Mouse (Mus musculus) heart, adult 2 months (tissue): ENCODE results near the gene Tmem8. TPM values are rescaled to one million over a fixed set of nuclear protein-coding genes. Genes with fewer than 3 reads are reported as not detected.
"Not testable (repeated sequence)": the region's sequence is repeated elsewhere in the genome, so short reads cannot be mapped to it uniquely, and the experiment has no call there.

Experiments used
- DNase-seq, 2 experiments: peaks; one replicate each; pipeline ENCODE4 v3.0.0; 2021
- H3K27ac ChIP-seq: fragments of 200-600 bp; 2 replicates; pipeline ENCODE4 v1.8.1; 2022
- H3K27me3 ChIP-seq: fragments of 200-500 bp; 2 replicates; pipeline ENCODE4 v1.6.1; 2012; ENCODE audit warnings: mild to moderate bottlenecking, low read length, inconsistent platforms, mixed read lengths; ENCODE audit not compliant: control insufficient read depth, insufficient read depth
- H3K36me3 ChIP-seq: fragments of 200-500 bp; 2 replicates; pipeline ENCODE4 v1.6.1; 2012; ENCODE audit warnings: low read length, inconsistent platforms; ENCODE audit not compliant: control insufficient read depth, insufficient read depth
- H3K4me1 ChIP-seq: fragments of 200-500 bp; 2 replicates; pipeline ENCODE4 v1.6.1; 2011; ENCODE audit warnings: low read length; ENCODE audit not compliant: control insufficient read depth, insufficient read depth
- H3K4me3 ChIP-seq: fragments of 200-600 bp; 2 replicates; pipeline ENCODE4 v1.8.1; 2022
- H3K79me2 ChIP-seq: fragments of 200-500 bp; replicated peaks from 2 replicates; pipeline ENCODE4 v1.6.1; 2012; ENCODE audit warnings: mild to moderate bottlenecking, inconsistent platforms, low read length, moderate library complexity, mixed read lengths; ENCODE audit not compliant: control insufficient read depth, insufficient read depth
- H3K9ac ChIP-seq: fragments of 200-500 bp; 2 replicates; pipeline ENCODE4 v1.6.1; 2012; ENCODE audit warnings: low read depth, mild to moderate bottlenecking, control low read depth, inconsistent platforms, low read length, mixed read lengths
- CTCF ChIP-seq: fragments of 200-600 bp; IDR thresholded peaks from 2 replicates; pipeline ENCODE4 v1.8.1; 2022; ENCODE audit warnings: antibody characterized with exemption, mild to moderate bottlenecking, moderate library complexity
- EP300 ChIP-seq: fragments of 200-500 bp; IDR thresholded peaks from 2 replicates; pipeline ENCODE4 v1.6.1; 2011; ENCODE audit warnings: low read depth, low read length, control low read depth; ENCODE audit not compliant: insufficient read depth
- POLR2A ChIP-seq: fragments of 200-500 bp; IDR thresholded peaks from 2 replicates; pipeline ENCODE4 v1.6.1; 2011; ENCODE audit warnings: mild to moderate bottlenecking, low read depth, low read length, control low read depth; ENCODE audit not compliant: insufficient read depth
- WGBS: fragments of 180-500 bp; shearing (Covaris S2); methylation state at CpG from one replicate; pipeline ENCODE4 v1.1.7; 2018; 5-methylcytosine and 5-hydroxymethylcytosine counted together
- intact Hi-C: fragments of 180-260 bp; cut with DNase I; formaldehyde crosslinking; loops from one replicate; pipeline ENCODE4 v1.15.1; 2025
- polyA plus RNA-seq: library from polyadenylated mRNA; depleted of rRNA; stranded (reverse); fragments of >200 nt; gene quantifications from 2 replicates; pipeline ENCODE4 v1.2.3, GENCODE M21; 2012
- total RNA-seq, 2 experiments: library from RNA; stranded (reverse); gene quantifications; 2 replicates each; pipeline ENCODE4 v1.2.3; 2021

Tmem8 gene
- total and polyA plus RNA-seq, 3 experiments = 3.8 to 11.6 (median 5.3) TPM

DNA sequence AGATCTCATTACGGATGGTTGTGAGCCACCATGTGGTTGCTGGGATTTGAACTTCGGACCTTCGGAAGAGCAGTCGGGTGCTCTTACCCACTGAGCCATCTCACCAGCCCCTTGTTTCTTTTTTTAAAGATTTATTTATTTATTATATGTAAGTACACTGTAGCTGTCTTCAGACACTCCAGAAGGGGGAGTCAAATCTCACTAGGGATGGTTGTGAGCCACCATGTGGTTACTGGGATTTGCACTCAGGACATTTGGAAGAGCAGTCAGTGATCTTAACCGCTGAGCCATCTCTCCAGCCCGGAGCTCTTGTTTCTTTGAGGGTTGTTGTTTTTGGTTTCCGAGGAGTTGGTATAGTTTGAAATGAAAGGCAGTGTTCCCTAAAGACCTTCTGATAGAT, 1.4 kb downstream of the Tmem8 start:
- TF ChIP-seq CTCF = peak; percentile 32
- H3K36me3 ChIP-seq, H3K9ac ChIP-seq, H3K27ac ChIP-seq, H3K79me2 ChIP-seq, H3K4me3 ChIP-seq, H3K4me1 ChIP-seq, intact Hi-C loops, H3K27me3 ChIP-seq, DNase-seq: not testable (repeated sequence)
- 65% methylated on average over 7 of the region's 7 CpGs for WGBS

DNA sequence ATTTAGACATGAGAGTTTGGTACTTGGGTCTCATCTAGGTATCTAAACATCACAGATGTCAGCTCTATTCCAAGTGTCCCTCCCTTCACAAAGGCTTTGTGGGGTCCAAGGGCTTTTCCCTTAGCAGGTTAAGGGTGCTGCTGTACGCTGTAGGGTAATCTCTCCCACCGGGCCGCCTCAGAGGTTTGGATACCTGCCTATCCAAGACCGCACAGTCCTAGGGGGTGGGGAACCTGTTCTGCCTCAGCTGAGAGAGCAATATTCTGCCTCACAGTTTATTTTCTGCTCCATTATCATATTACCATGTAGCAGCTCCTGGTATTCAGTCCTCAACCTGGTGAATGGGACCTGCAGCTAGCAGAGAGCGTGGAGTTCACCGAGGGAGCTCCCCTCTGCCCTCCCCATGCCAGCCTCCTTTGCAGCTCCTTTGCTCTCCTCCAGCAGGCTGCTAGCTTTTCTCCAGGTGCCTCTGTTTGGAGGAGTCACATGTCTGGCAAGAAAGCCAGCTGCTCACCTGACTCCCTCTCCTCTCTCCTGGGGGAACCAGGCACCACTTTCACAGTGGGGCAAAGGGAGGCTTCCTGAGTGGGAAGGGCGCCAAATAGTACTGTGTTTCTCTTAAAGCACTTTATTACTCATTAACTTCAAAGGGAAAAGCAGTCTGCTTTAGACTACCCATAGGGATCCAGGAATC, 2.3 kb downstream of the Tmem8 start:
- H3K9ac ChIP-seq = no peak overlapping the region
- H3K79me2 ChIP-seq = no peaks in the 10 kb centered on the region
- no peaks in the 10 kb centered on the region for H3K36me3 ChIP-seq
- H3K27me3 ChIP-seq = peaks cover 4% of the 10 kb centered on the region; the same call in 1 of the 2 replicates
- H3K27ac ChIP-seq = no peak overlapping the region
- WGBS = 75% methylated on average over 7 of the region's 7 CpGs
- TF ChIP-seq EP300 = no peak
- TF ChIP-seq CTCF = no peak
- TF ChIP-seq POLR2A = no peak
- H3K4me3 ChIP-seq = no peak overlapping the region
- H3K4me1 ChIP-seq = 0 out of 2 replicates have a peak, but pooled peaks cover 1% of the 10 kb centered on the region
- DNase-seq = no peak
- intact Hi-C loops = no loop called here

DNA sequence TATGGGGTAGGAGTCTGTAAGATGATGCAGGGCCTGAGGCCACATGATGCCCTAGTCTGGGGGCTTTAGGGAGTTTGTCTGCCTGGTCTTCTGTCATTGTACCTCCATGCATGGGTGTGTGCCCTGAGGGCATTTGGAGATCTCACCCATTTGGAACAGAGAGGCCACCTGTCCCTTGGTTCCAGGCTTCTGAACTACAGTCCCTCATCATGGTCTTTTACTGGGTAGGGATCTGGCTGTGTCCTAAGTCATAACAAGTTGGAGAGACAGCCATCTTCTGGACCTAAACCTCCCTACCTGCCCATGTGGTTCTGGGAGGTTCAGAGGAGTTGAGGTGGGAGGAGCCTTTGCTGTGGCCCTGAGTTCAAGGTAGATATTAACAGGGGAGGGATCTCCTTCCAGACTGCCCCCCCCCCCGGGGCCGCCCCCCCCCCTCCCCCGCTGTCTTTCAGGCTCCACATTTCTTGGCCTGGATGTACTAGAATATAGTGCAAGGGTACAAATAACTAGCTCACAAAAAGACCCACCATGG, 2.9 kb downstream of the Tmem8 start:
- Histone ChIP-seq H3K9ac (no peak overlapping the region), H3K4me3 (no peak overlapping the region), H3K27ac (no peak overlapping the region), H3K36me3 (no peaks in the 10 kb centered on the region), H3K79me2 (no peaks in the 10 kb centered on the region), H3K27me3 (peaks cover 4% of the 10 kb centered on the region; the same call in 1 of the 2 replicates), H3K4me1 (0 out of 2 replicates have a peak, but pooled peaks cover 1% of the 10 kb centered on the region)
- 79% methylated on average over 2 of the region's 3 CpGs for WGBS
- no peak for TF ChIP-seq CTCF
- TF ChIP-seq EP300 = no peak
- no peak for TF ChIP-seq POLR2A
- intact Hi-C loops = no loop called here
- no peak for DNase-seq

DNA sequence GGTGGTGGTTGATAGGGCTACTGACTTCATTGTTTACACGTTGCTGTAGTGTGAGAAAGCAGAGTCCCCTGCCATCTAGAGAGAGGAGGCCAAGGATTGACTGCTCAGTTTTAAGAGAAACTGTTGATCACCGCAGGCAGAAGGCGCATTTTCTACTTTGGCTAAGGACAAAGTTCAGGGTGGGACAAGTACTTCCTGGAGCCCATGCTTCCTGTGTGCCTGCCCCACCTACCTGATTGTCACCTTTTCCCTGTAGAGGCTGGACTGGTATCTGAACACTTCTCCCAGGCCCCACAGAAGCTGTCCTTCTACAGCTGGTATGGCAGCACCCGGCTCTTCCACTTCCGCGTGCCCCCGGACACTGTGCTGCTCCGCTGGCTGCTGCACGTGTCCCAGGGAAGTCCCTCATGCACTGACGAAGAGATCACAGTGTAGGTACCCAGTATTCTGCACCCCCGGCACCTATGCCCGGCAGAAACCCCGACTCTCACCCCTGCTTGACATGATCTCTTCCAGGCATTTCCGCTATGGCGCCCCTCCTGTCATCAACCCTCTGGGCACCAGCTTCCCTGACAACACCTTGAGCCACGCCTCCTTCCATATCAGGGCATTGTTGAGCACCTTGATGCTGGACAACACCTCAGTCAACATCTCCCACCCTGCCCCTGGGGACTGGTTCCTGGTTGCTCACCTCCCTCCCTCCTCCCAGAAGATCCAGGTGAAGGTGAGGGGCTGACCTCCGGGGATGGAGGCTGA, 3.6 kb downstream of the Tmem8 start:
- DNase-seq = no peak
- no peaks in the 10 kb centered on the region for H3K79me2 ChIP-seq
- H3K36me3 ChIP-seq = no peaks in the 10 kb centered on the region
- intact Hi-C loops = no loop called here
- H3K9ac ChIP-seq = no peak overlapping the region
- no peak for TF ChIP-seq POLR2A
- TF ChIP-seq EP300 = no peak
- no peak for TF ChIP-seq CTCF
- H3K4me1 ChIP-seq = 0 out of 2 replicates have a peak, but pooled peaks cover 1% of the 10 kb centered on the region
- no peak overlapping the region for H3K27ac ChIP-seq
- no peak overlapping the region for H3K4me3 ChIP-seq
- peaks cover 1% of the 10 kb centered on the region; the same call in 1 of the 2 replicates for H3K27me3 ChIP-seq
- WGBS = 79% methylated on average over 17 of the region's 17 CpGs

DNA sequence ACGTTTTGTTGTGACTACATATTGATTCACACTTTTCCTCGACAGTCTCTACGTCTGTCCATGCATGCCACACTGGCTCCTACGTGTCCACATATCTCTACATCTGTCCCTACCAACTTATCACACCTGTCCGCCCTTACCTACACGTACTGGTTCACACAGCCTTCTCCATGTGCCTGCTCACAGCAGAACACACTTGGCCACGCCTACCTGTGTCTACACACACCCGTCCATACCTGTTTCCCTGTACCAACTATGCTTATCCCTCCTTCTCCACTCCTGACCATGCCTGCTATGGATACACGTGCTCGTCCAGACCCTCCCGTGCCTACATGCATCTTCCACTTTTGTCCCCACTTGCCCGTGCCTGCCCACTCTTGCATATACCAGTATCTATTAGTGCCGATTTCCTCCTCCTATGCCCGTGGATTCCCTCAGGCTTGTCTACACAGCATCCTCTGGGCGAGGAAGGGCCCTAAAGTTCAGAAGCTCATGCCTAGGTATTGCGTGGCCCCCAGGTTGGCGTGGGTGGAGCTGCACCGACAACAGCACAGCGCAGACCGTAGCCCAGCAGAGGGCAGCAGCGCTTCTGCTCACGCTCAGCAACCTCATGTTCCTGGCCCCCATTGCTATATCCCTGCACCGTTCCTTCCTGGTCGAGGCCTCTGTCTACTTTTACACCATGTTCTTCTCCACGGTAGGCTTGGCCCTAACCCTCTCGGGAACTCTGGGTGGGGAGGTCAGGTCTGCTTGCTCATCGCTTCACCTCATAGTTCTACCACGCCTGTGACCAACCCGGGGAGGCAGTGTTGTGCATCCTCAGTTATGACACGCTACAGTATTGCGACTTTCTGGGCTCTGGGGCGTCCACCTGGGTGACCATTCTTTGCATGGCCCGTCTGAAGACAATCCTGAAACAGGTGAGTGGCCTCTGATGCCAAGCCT, 6.9 kb downstream of the Tmem8 start:
- Histone ChIP-seq H3K4me3 (no peak overlapping the region), H3K4me1 (peaks cover 7% of the 10 kb centered on the region), H3K36me3 (no peaks in the 10 kb centered on the region), H3K9ac (no peak overlapping the region), H3K27ac (no peak overlapping the region), H3K79me2 (no peaks in the 10 kb centered on the region), H3K27me3 (no peaks in the 10 kb centered on the region; the same call in 1 of the 2 replicates)
- TF ChIP-seq CTCF = peak; percentile 71
- no peak for TF ChIP-seq POLR2A
- peak; percentile 76 for TF ChIP-seq EP300
- WGBS = 41% methylated on average over 33 of the region's 33 CpGs
- peak; percentile 47 to 63 for DNase-seq
- intact Hi-C loops = loop anchor here (5.0 kb wide), 1 partner anchor 122 kb away; the partner anchor contains the start of gene Fam234a
